Mouse (Mus musculus): Measurements from ENCODE around the gene Usp47. TPM values are rescaled to one million over a fixed set of nuclear protein-coding genes. Genes with fewer than 3 reads are reported as not detected.
A peak's percentile ranks its signal among the peaks of the same experiment; 100 is the strongest.

Gene Usp47
- polyA plus RNA-seq, 1 experiment from 2014 or later: 55.1 TPM

DNA sequence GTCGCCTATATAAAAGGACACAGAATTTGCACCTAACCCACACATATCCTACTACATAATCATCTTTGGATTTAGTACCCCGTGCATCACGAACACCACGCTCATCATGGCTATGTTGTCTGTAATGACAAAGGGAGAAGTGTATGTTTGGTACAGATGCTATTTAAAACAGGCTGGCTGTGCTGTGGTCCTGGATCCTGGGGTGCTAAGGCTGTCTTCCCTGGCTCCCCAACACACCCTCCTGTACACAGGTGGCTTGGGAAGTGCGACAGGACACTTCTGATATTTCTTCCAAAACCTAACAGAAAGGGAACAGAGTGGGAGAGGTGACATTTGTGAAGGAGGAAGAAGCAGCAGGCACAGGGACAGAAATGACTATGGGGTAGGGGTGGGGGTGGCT is 100.3 kb downstream of the Usp47 start:
- H3K4me3 ChIP-seq: no peak overlapping the region
- 86% methylated on average over 5 of the region's 5 CpGs for WGBS
- H3K27ac ChIP-seq: no peak overlapping the region
- no peak overlapping the region for H3K9ac ChIP-seq
- H3K27me3 ChIP-seq: no peaks in the 10 kb centered on the region
- no peak for ATAC-seq (replicated peaks; ENCODE audit: insufficient number of reproducible peaks, insufficient read depth, low FRiP score, low read depth)
- H3K36me3 ChIP-seq: no peaks in the 10 kb centered on the region
- H3K9me3 ChIP-seq (replicated peaks): no peaks in the 10 kb centered on the region
- H3K4me2 ChIP-seq: no peak overlapping the region
- peaks cover 41% of the 10 kb centered on the region for H3K4me1 ChIP-seq (replicated peaks)

DNA sequence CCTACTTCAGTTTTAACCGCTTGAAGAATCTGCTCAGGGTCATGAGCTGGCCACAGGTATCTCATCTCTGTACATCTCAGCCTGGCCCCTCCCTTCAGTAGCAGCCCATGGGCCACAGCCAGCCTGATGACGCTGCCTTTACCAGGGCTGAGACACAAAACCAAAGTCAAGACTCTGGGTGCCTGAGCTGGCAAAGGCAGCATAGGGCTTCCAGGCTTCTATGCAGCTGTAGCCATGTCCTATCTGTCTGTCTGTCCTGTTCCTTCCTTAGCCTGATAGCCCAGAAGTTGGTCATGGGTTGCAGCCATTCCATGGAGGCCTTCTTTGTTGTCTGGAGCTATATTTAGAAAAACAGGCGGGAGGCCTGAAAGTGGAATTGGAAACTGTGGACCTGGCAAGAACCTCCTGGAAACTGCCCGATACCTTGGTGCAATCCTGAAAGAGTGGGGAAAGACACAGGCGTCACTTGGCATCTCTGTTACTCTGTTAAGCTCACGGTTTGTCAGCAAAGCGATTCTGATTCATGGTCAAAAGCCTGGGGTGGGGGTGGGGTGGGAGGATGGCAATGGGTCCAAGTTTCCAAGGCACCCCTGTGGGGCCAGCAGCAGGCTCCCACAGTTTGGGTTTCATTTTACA is 102.4 kb downstream of the Usp47 start:
- no peak overlapping the region for H3K4me2 ChIP-seq
- ATAC-seq (replicated peaks; ENCODE audit: insufficient number of reproducible peaks, insufficient read depth, low FRiP score, low read depth): no peak
- no peaks in the 10 kb centered on the region for H3K9me3 ChIP-seq (replicated peaks)
- H3K4me3 ChIP-seq: no peak overlapping the region
- H3K27ac ChIP-seq: peak overlapping the region; percentile 56
- H3K27me3 ChIP-seq: no peaks in the 10 kb centered on the region
- no peak overlapping the region for H3K9ac ChIP-seq
- peaks cover 55% of the 10 kb centered on the region for H3K4me1 ChIP-seq (replicated peaks)
- no peaks in the 10 kb centered on the region for H3K36me3 ChIP-seq
- WGBS: 62% methylated on average over 7 of the region's 7 CpGs

DNA sequence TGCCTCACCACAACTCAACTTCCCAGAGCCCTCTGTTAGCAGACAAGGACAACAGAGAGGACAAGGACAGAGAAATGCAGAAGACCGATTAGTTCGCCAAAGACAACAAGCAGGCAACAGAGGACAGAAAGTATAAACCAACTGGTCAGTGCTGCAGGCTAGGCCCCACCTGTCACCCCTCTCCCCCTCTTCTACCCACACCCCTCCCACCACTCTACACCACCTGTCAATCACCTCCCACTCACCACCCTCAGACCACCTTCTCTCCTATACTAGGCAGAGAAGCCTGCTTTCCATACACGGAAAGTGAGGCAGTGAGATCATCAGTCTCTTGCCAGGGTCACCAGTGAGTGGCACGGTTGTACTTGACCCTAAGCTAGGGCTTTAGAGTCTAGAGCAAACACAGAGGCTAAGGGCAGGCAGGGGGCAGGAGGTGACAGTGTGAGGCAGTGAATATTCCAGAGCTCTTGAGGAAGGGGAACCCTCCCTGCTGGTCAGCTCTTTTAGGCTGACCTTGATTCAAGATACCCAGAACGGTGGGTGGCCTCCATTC is 103.9 kb downstream of the Usp47 start:
- no peaks in the 10 kb centered on the region for H3K9me3 ChIP-seq (replicated peaks)
- peak overlapping the region; percentile 23; the same call in 1 of the 2 replicates for H3K27ac ChIP-seq
- no peaks in the 10 kb centered on the region for H3K36me3 ChIP-seq
- ATAC-seq (replicated peaks; ENCODE audit: insufficient number of reproducible peaks, insufficient read depth, low FRiP score, low read depth): no peak
- H3K27me3 ChIP-seq: no peaks in the 10 kb centered on the region
- peaks cover 53% of the 10 kb centered on the region for H3K4me1 ChIP-seq (replicated peaks)
- no peak overlapping the region for H3K4me3 ChIP-seq
- no peak overlapping the region for H3K4me2 ChIP-seq
- H3K9ac ChIP-seq: no peak overlapping the region
- 39% methylated on average over 5 of the region's 5 CpGs for whole genome bisulfite sequencing

DNA sequence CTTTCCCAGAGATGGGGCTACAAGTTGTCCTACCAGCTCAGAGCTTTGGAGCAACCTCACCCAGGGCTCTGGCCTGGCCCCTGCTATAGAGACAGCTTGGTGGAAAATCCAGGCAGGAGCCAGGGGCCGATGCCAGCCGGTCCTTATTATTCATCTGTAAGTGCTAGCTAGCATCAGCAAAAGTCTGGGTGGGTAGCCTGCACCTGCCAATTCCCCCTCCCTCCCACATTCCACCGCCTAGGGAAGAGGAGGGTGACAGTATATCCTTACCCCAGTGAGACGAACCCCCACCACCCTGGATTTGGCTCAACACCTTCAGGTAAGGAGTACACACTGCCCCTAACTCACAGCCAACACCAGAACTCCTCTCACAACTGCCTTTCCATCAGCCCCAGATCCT is 104.7 kb downstream of the Usp47 start:
- H3K27me3 ChIP-seq: no peaks in the 10 kb centered on the region
- no peak for ATAC-seq (replicated peaks; ENCODE audit: insufficient number of reproducible peaks, insufficient read depth, low FRiP score, low read depth)
- no peaks in the 10 kb centered on the region for H3K36me3 ChIP-seq
- peaks cover 53% of the 10 kb centered on the region for H3K4me1 ChIP-seq (replicated peaks)
- H3K9me3 ChIP-seq (replicated peaks): no peaks in the 10 kb centered on the region
- no peak overlapping the region for H3K4me2 ChIP-seq
- H3K27ac ChIP-seq: peak overlapping the region; percentile 18; the same call in 1 of the 2 replicates
- no peak overlapping the region for H3K9ac ChIP-seq
- WGBS: 83% methylated on average over 4 of the region's 4 CpGs
- no peak overlapping the region for H3K4me3 ChIP-seq

DNA sequence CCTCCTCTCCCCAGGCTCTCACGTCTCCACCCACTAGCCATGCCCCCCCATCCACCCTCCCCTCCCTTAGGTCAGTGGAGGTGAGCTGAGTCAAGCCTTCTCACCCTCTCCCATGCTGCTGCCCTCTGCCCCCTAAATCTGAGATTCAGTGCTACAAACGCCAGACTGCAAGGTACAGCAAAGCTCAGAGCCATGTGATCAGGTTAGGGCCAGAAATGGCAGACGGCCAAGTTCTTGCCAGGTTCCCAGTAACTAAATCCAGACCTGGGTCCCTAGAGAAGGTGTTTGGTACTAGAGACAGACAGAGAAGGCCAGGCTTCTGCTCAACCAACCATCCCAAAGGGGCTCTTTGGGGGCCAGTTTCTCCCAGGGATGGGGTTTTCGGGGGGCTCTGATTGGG is 105.5 kb downstream of the Usp47 start:
- H3K27me3 ChIP-seq: no peaks in the 10 kb centered on the region
- WGBS: 48% methylated on average over 4 of the region's 4 CpGs
- ATAC-seq (replicated peaks; ENCODE audit: insufficient number of reproducible peaks, insufficient read depth, low FRiP score, low read depth): peak; percentile 41; the same call in 1 of the 2 replicates

DNA sequence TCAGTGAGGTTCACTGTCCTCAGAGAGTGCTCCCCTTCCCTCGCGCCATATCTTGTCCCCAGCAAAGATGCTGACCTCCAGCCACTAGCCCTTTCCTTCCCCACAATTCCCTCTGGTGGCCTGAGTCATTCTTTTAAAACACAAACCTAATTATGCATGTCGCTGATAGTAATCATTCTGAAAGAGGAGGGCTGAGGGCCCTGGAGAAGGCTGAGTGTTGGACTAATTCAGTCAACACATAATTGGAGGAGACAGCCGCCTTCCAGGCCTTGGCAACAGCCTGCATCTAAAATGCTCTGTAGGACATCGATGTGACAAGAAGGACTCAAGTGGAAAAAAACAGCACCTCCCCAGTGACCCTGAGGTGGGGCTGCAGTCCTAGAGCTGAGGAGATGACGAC is 106.5 kb downstream of the Usp47 start:
- Histone ChIP-seq H3K9ac (no peak overlapping the region), H3K9me3 (replicated peaks) (no peaks in the 10 kb centered on the region), H3K4me2 (no peak overlapping the region), H3K4me1 (replicated peaks) (peaks cover 53% of the 10 kb centered on the region), H3K36me3 (no peaks in the 10 kb centered on the region), H3K4me3 (no peak overlapping the region), H3K27ac (0 out of 2 replicates have a peak overlapping the region, but pooled peaks have one; percentile 1), H3K27me3 (no peaks in the 10 kb centered on the region)
- no peak for ATAC-seq (replicated peaks; ENCODE audit: insufficient number of reproducible peaks, insufficient read depth, low FRiP score, low read depth)
- 64% methylated on average over 6 of the region's 6 CpGs for WGBS

More for the DNA sequence above, 105.5 kb downstream of the Usp47 start:
- Histone ChIP-seq H3K36me3 (no peaks in the 10 kb centered on the region), H3K9me3 (replicated peaks) (no peaks in the 10 kb centered on the region), H3K27ac (peak overlapping the region; percentile 55; the same call in 1 of the 2 replicates), H3K9ac (no peak overlapping the region), H3K4me1 (replicated peaks) (peaks cover 53% of the 10 kb centered on the region), H3K4me2 (no peak overlapping the region), H3K4me3 (no peak overlapping the region)

DNA sequence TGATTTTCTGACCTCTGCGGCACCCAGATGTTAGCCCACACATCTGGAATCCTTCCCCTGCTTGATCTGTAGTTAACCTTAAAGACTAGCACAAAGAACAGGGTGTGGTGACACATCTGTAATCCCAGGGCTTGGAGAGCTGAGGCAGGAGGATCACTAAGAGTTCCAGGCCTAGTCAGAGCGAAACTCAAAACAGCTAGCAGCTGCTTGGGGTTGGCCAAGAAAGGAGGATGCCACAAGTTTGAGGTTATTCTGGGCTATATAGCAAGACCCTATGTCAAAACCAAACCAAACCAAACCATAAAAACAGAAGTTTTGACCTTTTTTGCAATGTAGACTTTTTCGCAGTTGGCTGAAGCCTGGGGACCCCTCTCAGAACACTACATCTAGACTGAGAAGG is 107.4 kb downstream of the Usp47 start:
- Histone ChIP-seq H3K27me3 (no peaks in the 10 kb centered on the region), H3K27ac (0 out of 2 replicates have a peak overlapping the region, but pooled peaks have one; percentile 1), H3K4me1 (replicated peaks) (peaks cover 48% of the 10 kb centered on the region), H3K4me3 (no peak overlapping the region), H3K36me3 (no peaks in the 10 kb centered on the region), H3K4me2 (no peak overlapping the region), H3K9ac (no peak overlapping the region), H3K9me3 (replicated peaks) (no peaks in the 10 kb centered on the region)
- ATAC-seq (replicated peaks; ENCODE audit: insufficient number of reproducible peaks, insufficient read depth, low FRiP score, low read depth): no peak
- WGBS: 87% methylated on average over 3 of the region's 3 CpGs

DNA sequence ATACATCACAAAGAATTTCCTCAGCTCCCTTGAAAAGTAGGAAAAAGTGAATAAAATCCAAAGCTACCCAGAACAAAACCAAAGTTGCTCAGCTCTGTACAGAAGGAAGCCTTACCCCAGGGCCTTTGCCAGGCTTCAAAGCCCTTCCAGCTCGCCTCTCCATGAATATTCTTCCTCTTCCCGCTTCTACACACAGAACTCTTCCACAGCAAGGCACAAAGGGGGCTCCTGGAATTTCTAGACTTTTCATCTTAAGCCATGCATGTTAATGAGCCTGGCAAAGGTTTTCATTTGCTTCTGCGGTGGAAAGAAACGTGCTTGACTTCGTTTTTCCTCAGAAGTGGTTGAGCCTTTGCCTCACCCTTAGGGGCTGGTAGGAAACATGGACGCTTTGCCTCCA is 108.7 kb downstream of the Usp47 start:
- Histone ChIP-seq H3K4me3 (no peak overlapping the region), H3K9ac (no peak overlapping the region), H3K9me3 (replicated peaks) (no peaks in the 10 kb centered on the region), H3K4me2 (no peak overlapping the region), H3K36me3 (no peaks in the 10 kb centered on the region), H3K4me1 (replicated peaks) (peaks cover 34% of the 10 kb centered on the region), H3K27me3 (no peaks in the 10 kb centered on the region), H3K27ac (no peak overlapping the region)
- 73% methylated on average over 6 of the region's 6 CpGs for WGBS
- no peak for ATAC-seq (replicated peaks; ENCODE audit: insufficient number of reproducible peaks, insufficient read depth, low FRiP score, low read depth)

DNA sequence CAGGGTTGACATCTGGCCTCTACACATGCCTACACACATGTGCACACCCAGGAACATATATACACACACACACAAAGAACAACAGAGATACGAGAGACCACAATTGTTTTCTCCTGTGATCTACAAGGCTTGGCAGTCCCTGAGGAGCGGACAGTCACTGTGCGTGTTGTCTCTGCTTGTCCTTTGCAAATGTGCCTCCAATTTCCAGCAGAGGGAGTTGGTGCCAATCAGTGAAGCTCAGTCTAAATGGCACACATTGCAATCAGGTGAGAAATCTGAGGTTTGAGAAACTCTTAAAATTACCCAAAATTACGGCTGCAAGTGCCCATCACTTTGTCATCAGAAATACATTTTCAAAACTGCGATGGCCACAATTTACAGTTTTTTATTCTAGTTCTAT is 110.0 kb downstream of the Usp47 start:
- Histone ChIP-seq H3K4me3 (no peak overlapping the region), H3K36me3 (no peaks in the 10 kb centered on the region), H3K4me2 (no peak overlapping the region), H3K9me3 (replicated peaks) (no peaks in the 10 kb centered on the region), H3K27me3 (no peaks in the 10 kb centered on the region), H3K27ac (no peak overlapping the region), H3K9ac (no peak overlapping the region), H3K4me1 (replicated peaks) (peaks cover 29% of the 10 kb centered on the region)
- 91% methylated on average over 5 of the region's 5 CpGs for WGBS
- ATAC-seq (replicated peaks; ENCODE audit: insufficient number of reproducible peaks, insufficient read depth, low FRiP score, low read depth): no peak

DNA sequence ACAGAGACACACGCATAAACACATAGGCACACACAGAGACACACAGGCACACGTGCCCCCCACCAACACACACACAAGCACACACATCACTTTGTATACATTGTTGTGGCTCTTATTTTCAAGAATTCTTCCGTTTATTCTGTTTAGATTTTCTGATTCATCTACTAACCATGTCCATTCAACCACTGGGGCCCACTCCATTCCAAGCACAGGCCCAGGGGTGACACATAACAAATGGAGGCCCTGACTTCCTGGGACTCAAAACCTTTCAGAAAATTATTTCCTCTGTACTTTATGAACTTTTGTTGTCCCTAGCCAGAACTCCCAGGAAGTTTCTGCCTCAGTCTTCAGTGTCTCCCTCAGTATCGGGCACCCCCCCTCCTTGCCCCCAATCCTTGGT is 111.9 kb downstream of the Usp47 start:
- no peak overlapping the region for H3K4me2 ChIP-seq
- H3K4me3 ChIP-seq: no peak overlapping the region
- no peak overlapping the region for H3K9ac ChIP-seq
- WGBS: 90% methylated on average over 4 of the region's 4 CpGs
- no peak for ATAC-seq (replicated peaks; ENCODE audit: insufficient number of reproducible peaks, insufficient read depth, low FRiP score, low read depth)
- H3K9me3 ChIP-seq (replicated peaks): no peaks in the 10 kb centered on the region
- no peaks in the 10 kb centered on the region for H3K27me3 ChIP-seq
- H3K36me3 ChIP-seq: no peaks in the 10 kb centered on the region
- H3K4me1 ChIP-seq (replicated peaks): peaks cover 24% of the 10 kb centered on the region
- no peak overlapping the region for H3K27ac ChIP-seq

DNA sequence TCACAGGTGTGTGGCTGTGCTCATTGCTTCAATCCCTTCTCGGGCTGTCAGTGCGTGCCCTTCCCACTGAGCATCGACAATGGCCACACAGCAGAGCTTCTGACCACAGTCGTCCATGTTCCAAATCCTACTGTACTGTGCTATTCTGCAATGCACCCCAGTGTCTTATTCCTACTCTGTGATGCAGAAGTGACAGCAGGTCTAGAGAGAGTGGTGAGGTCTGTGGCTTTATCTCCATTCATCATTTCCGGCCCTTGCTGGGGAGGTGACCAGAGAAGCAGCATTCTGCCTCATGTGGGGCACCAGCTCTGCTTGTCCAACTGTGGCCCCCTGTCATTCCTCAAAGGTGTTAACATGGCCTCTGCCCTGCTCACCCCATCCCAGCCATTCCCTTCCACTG is 113.2 kb downstream of the Usp47 start:
- H3K9ac ChIP-seq: no peak overlapping the region

DNA sequence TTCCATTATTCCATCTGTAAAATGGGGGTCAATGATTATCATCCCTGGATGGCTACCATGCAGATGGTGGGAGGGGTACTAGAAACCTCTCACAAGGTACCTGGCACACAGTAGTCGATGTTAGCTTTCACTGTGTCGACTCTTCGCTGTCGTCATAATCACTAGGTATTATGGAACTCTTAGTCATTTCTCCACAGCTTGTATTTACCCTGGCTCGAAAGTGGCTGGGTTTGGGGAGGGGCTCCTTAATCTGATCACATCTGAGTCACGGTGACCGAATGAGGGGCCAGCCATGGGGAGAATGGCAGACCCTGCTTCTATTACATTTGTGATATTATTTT is 114.8 kb downstream of the Usp47 start:
- Histone ChIP-seq H3K36me3 (no peaks in the 10 kb centered on the region), H3K27ac (peak overlapping the region; percentile 63), H3K9me3 (replicated peaks) (no peaks in the 10 kb centered on the region), H3K4me3 (no peak overlapping the region), H3K27me3 (no peaks in the 10 kb centered on the region), H3K9ac (no peak overlapping the region), H3K4me1 (replicated peaks) (peaks cover 32% of the 10 kb centered on the region), H3K4me2 (no peak overlapping the region)
- ATAC-seq (replicated peaks; ENCODE audit: insufficient number of reproducible peaks, insufficient read depth, low FRiP score, low read depth): no peak
- 66% methylated on average over 7 of the region's 7 CpGs for WGBS

More for the DNA sequence above, 113.2 kb downstream of the Usp47 start:
- H3K27me3 ChIP-seq: no peaks in the 10 kb centered on the region
- no peak overlapping the region; the same call in 1 of the 2 replicates for H3K27ac ChIP-seq
- H3K36me3 ChIP-seq: no peaks in the 10 kb centered on the region
- H3K9me3 ChIP-seq (replicated peaks): no peaks in the 10 kb centered on the region
- ATAC-seq (replicated peaks; ENCODE audit: insufficient number of reproducible peaks, insufficient read depth, low FRiP score, low read depth): no peak
- peaks cover 31% of the 10 kb centered on the region for H3K4me1 ChIP-seq (replicated peaks)
- H3K4me2 ChIP-seq: no peak overlapping the region
- 81% methylated on average over 5 of the region's 5 CpGs for WGBS
- no peak overlapping the region for H3K4me3 ChIP-seq
